Mouse (Mus musculus): ENCODE measurements around the gene Lgals9. TPM values are rescaled to one million over a fixed set of nuclear protein-coding genes. Genes with fewer than 3 reads are reported as not detected.

Lgals9 gene
- polyA plus RNA-seq, 1 experiment: 10.7 TPM

DNA sequence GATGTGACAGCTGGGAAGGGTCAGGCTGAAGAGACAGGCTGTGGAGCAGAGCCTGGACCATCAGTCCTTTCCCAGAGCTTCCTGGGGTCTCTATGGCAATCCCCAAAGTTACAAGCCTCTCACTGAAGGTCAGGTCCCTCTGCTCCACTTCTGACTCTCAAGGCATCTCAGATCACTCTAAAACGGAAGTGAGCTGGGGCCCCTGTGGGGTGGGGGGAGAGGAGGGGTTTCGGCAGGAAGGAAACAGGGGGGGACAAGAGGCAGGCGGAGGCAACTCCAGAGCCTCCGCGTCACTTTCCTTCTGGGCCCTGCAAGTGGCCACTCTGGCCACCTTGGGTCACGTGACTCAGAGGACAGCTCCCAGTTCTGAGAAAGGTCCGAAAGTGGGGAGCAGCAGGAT lies 38.6 kb upstream of the Lgals9 start:
- no peak overlapping the region for H3K9ac ChIP-seq (ENCODE audit: low read depth, poor library complexity, severe bottlenecking)
- no peaks in the 10 kb centered on the region for H3K36me3 ChIP-seq (ENCODE audit: control insufficient read depth, insufficient read depth, low read length, poor library complexity, severe bottlenecking)
- TF ChIP-seq CTCF (IDR thresholded peaks at IDR 0.05; ENCODE audit: low read depth, low read length) (no peak), EP300 (IDR thresholded peaks at IDR 0.05; ENCODE audit: insufficient read depth, low read depth, low read length) (no peak), POLR2A (IDR thresholded peaks at IDR 0.05; ENCODE audit: insufficient read depth, low read length) (no peak)
- no peak overlapping the region for H3K4me3 ChIP-seq (ENCODE audit: low read depth, low read length)
- H3K27me3 ChIP-seq (ENCODE audit: control insufficient read depth, insufficient read depth, low read length, poor library complexity, severe bottlenecking): no peaks in the 10 kb centered on the region
- peaks cover 3% of the 10 kb centered on the region for H3K4me1 ChIP-seq (ENCODE audit: control insufficient read depth, insufficient read depth, low read length)
- H3K27ac ChIP-seq (ENCODE audit: insufficient read depth, low read length): no peak overlapping the region
- no peaks in the 10 kb centered on the region for H3K9me3 ChIP-seq (replicated peaks; ENCODE audit: control insufficient read depth, insufficient read depth, low read length, poor library complexity, severe bottlenecking)

DNA sequence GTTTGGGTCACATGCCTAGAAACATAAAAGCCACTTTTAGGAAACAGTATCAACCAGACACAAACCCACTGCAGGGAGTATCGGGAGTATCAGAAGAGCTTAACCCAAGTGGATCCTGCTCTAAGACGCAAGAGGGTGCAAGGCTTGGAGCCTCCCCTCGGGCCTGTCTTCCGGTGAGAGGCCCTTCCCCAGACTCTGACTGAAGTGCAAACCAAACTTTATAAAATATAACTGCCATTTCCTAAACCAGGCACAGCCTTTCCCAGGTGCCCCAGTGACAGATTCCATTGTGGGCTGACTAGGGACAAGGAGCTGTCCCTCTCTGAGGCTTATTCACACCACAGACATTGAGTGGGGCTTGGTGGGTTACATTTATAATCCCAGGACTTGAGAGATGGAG lies 38.1 kb upstream of the Lgals9 start:
- TF ChIP-seq CTCF (IDR thresholded peaks at IDR 0.05; ENCODE audit: low read depth, low read length) (no peak), EP300 (IDR thresholded peaks at IDR 0.05; ENCODE audit: insufficient read depth, low read depth, low read length) (no peak), POLR2A (IDR thresholded peaks at IDR 0.05; ENCODE audit: insufficient read depth, low read length) (no peak)

GRCm38 (mm10) chr11:79020535-79021045 lies 35.8 kb upstream of the Lgals9 start:
- Histone ChIP-seq H3K27ac (ENCODE audit: insufficient read depth, low read length) (no peak overlapping the region), H3K4me1 (ENCODE audit: control insufficient read depth, insufficient read depth, low read length) (peaks cover 6% of the 10 kb centered on the region), H3K36me3 (ENCODE audit: control insufficient read depth, insufficient read depth, low read length, poor library complexity, severe bottlenecking) (no peaks in the 10 kb centered on the region), H3K27me3 (ENCODE audit: control insufficient read depth, insufficient read depth, low read length, poor library complexity, severe bottlenecking) (no peaks in the 10 kb centered on the region), H3K9me3 (replicated peaks; ENCODE audit: control insufficient read depth, insufficient read depth, low read length, poor library complexity, severe bottlenecking) (no peaks in the 10 kb centered on the region), H3K9ac (ENCODE audit: low read depth, poor library complexity, severe bottlenecking) (no peak overlapping the region), H3K4me3 (ENCODE audit: low read depth, low read length) (no peak overlapping the region)
- TF ChIP-seq CTCF (IDR thresholded peaks at IDR 0.05; ENCODE audit: low read depth, low read length): no peak
- no peak for TF ChIP-seq EP300 (IDR thresholded peaks at IDR 0.05; ENCODE audit: insufficient read depth, low read depth, low read length)
- no peak for TF ChIP-seq POLR2A (IDR thresholded peaks at IDR 0.05; ENCODE audit: insufficient read depth, low read length)

More for the DNA sequence above, 38.1 kb upstream of the Lgals9 start:
- no peaks in the 10 kb centered on the region for H3K27me3 ChIP-seq (ENCODE audit: control insufficient read depth, insufficient read depth, low read length, poor library complexity, severe bottlenecking)
- H3K9ac ChIP-seq (ENCODE audit: low read depth, poor library complexity, severe bottlenecking): no peak overlapping the region
- no peak overlapping the region for H3K4me3 ChIP-seq (ENCODE audit: low read depth, low read length)
- H3K9me3 ChIP-seq (replicated peaks; ENCODE audit: control insufficient read depth, insufficient read depth, low read length, poor library complexity, severe bottlenecking): no peaks in the 10 kb centered on the region
- H3K27ac ChIP-seq (ENCODE audit: insufficient read depth, low read length): no peak overlapping the region
- peaks cover 3% of the 10 kb centered on the region for H3K4me1 ChIP-seq (ENCODE audit: control insufficient read depth, insufficient read depth, low read length)
- H3K36me3 ChIP-seq (ENCODE audit: control insufficient read depth, insufficient read depth, low read length, poor library complexity, severe bottlenecking): no peaks in the 10 kb centered on the region

DNA sequence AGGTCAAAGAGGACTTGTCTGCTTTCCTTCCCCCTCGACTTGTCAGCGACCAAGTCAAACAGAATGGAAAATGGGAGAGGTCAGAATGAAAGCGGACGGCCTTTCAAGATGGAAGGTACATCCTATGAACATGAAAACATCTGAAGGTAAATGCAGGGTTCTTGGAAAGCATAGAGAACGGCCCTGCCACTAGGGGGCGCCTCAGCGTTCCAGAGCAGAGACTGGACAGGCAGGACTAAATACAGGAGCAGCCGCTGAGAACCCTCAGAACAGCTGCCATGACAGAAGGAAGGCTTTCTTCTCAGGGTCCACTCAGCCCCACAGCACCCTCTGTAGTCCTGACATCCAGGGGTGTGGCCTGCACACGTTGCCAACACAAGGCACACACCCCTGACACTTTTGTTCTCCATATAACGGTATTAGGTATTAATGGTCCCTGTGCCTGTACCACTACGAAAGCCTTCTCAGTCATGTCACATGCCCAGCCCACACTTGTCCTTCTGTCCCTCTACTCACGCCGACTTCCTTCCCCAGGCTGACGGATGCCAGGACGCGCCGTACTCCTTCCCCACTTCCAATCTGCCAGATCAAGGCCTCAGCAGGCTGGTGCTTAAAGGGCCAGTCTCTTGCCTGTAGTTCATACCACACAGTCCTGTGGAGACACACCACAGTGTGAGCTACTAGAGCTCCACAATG lies 35.2 kb upstream of the Lgals9 start:
- Histone ChIP-seq H3K27ac (ENCODE audit: insufficient read depth, low read length) (no peak overlapping the region), H3K4me3 (ENCODE audit: low read depth, low read length) (no peak overlapping the region), H3K4me1 (ENCODE audit: control insufficient read depth, insufficient read depth, low read length) (peaks cover 6% of the 10 kb centered on the region)

GRCm38 (mm10) chr11:79018954-79019704 lies 34.4 kb upstream of the Lgals9 start:
- TF ChIP-seq POLR2A (IDR thresholded peaks at IDR 0.05; ENCODE audit: insufficient read depth, low read length): no peak
- TF ChIP-seq CTCF (IDR thresholded peaks at IDR 0.05; ENCODE audit: low read depth, low read length): peak; percentile 84
- H3K4me1 ChIP-seq (ENCODE audit: control insufficient read depth, insufficient read depth, low read length): peaks cover 6% of the 10 kb centered on the region
- no peaks in the 10 kb centered on the region for H3K9me3 ChIP-seq (replicated peaks; ENCODE audit: control insufficient read depth, insufficient read depth, low read length, poor library complexity, severe bottlenecking)
- H3K9ac ChIP-seq (ENCODE audit: low read depth, poor library complexity, severe bottlenecking): no peak overlapping the region
- H3K36me3 ChIP-seq (ENCODE audit: control insufficient read depth, insufficient read depth, low read length, poor library complexity, severe bottlenecking): no peaks in the 10 kb centered on the region
- no peaks in the 10 kb centered on the region for H3K27me3 ChIP-seq (ENCODE audit: control insufficient read depth, insufficient read depth, low read length, poor library complexity, severe bottlenecking)
- no peak overlapping the region for H3K4me3 ChIP-seq (ENCODE audit: low read depth, low read length)
- no peak overlapping the region for H3K27ac ChIP-seq (ENCODE audit: insufficient read depth, low read length)

More for the DNA sequence above, 35.2 kb upstream of the Lgals9 start:
- no peaks in the 10 kb centered on the region for H3K27me3 ChIP-seq (ENCODE audit: control insufficient read depth, insufficient read depth, low read length, poor library complexity, severe bottlenecking)
- TF ChIP-seq EP300 (IDR thresholded peaks at IDR 0.05; ENCODE audit: insufficient read depth, low read depth, low read length) (no peak), CTCF (IDR thresholded peaks at IDR 0.05; ENCODE audit: low read depth, low read length) (peak; percentile 60)
- H3K36me3 ChIP-seq (ENCODE audit: control insufficient read depth, insufficient read depth, low read length, poor library complexity, severe bottlenecking): no peaks in the 10 kb centered on the region
- no peaks in the 10 kb centered on the region for H3K9me3 ChIP-seq (replicated peaks; ENCODE audit: control insufficient read depth, insufficient read depth, low read length, poor library complexity, severe bottlenecking)
- H3K9ac ChIP-seq (ENCODE audit: low read depth, poor library complexity, severe bottlenecking): no peak overlapping the region

DNA sequence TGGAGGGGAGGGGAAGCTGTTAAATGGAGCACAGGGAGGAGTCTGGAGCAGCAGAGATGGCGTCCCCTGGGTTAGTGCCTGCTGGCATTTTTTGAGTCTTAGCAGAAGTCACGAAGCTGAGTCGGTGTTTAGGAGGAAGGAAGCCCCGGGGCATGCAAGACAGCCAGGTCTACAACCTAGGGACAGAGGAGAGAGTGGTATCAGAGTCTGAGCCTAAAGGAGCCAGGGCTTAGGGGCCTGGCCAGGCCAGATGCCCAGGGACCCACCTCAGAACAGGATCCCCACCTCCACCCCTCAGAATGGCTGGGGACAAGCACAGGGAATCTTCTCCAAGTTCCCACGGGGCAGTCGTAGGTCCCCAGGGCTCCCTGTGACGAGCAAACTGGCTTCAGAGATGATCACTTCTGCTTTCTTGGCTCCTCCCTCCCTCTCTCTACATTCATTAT lies 32.4 kb upstream of the Lgals9 start:
- Histone ChIP-seq H3K9me3 (replicated peaks; ENCODE audit: control insufficient read depth, insufficient read depth, low read length, poor library complexity, severe bottlenecking) (no peaks in the 10 kb centered on the region), H3K9ac (ENCODE audit: low read depth, poor library complexity, severe bottlenecking) (no peak overlapping the region), H3K4me3 (ENCODE audit: low read depth, low read length) (no peak overlapping the region), H3K4me1 (ENCODE audit: control insufficient read depth, insufficient read depth, low read length) (peaks cover 6% of the 10 kb centered on the region), H3K27me3 (ENCODE audit: control insufficient read depth, insufficient read depth, low read length, poor library complexity, severe bottlenecking) (no peaks in the 10 kb centered on the region), H3K27ac (ENCODE audit: insufficient read depth, low read length) (no peak overlapping the region), H3K36me3 (ENCODE audit: control insufficient read depth, insufficient read depth, low read length, poor library complexity, severe bottlenecking) (no peaks in the 10 kb centered on the region)
- TF ChIP-seq EP300 (IDR thresholded peaks at IDR 0.05; ENCODE audit: insufficient read depth, low read depth, low read length): no peak
- no peak for TF ChIP-seq CTCF (IDR thresholded peaks at IDR 0.05; ENCODE audit: low read depth, low read length)
- no peak for TF ChIP-seq POLR2A (IDR thresholded peaks at IDR 0.05; ENCODE audit: insufficient read depth, low read length)

Measured in ES-Bruce4 (cell line).